Mouse (Mus musculus) myocyte (in vitro differentiated cells): ENCODE data around the gene Sfxn2.

Source experiments
- E2F4 ChIP-seq: IDR thresholded peaks from one replicate; pipeline ENCODE4 v1.6.1; 2011; ENCODE audit warnings: mild to moderate bottlenecking, control low read depth, moderate library complexity; ENCODE audit not compliant: insufficient read depth
- MYOD1 ChIP-seq, 3 experiments: IDR thresholded peaks; one replicate each; pipeline ENCODE4 v1.6.1; 2011; ENCODE audit warnings: control low read depth in 2 of 3, low read depth in 2 of 3, mild to moderate bottlenecking in 2 of 3, moderate library complexity in 1 of 3; ENCODE audit not compliant: insufficient read length in 2 of 3, control insufficient read depth in 1 of 3
- POLR2A ChIP-seq: IDR thresholded peaks from one replicate; pipeline ENCODE4 v1.6.1; 2011; ENCODE audit warnings: low read depth, mild to moderate bottlenecking, control low read depth, moderate library complexity; ENCODE audit not compliant: insufficient read length
- TCF12 ChIP-seq: IDR thresholded peaks from one replicate; pipeline ENCODE4 v1.6.1; 2011; ENCODE audit warnings: mild to moderate bottlenecking, control low read depth; ENCODE audit not compliant: poor library complexity, insufficient read depth, severe bottlenecking

GRCm38 (mm10) chr19:46617361-46617760, 44.2 kb downstream of the Sfxn2 start:
- TF ChIP-seq MYOD1 (IDR thresholded peaks at IDR 0.05; ENCODE audit: control insufficient read depth in 1 of 3, insufficient read length in 2 of 3, low read depth in 2 of 3) (no peak), POLR2A (no peak), TCF12 (no peak), E2F4 (no peak)
